Mouse (Mus musculus) brain, embryonic 14.5 days (tissue): ENCODE measurements around the gene Lrrc4. TPM values are rescaled to one million over a fixed set of nuclear protein-coding genes. Genes with fewer than 3 reads are reported as not detected.

Experiments used
- DNase-seq: peaks from one replicate; pipeline ENCODE4 v3.0.0-alpha.2; 2011; ENCODE audit warnings: low read depth
- CTCF ChIP-seq: fragments of 200-500 bp; IDR thresholded peaks from 2 replicates; pipeline ENCODE4 v1.5.1; 2012; ENCODE audit warnings: inconsistent platforms, mild to moderate bottlenecking, moderate library complexity, borderline replicate concordance; ENCODE audit not compliant: insufficient read depth, insufficient read length; ENCODE audit errors: extremely low read depth
- POLR2A ChIP-seq: fragments of 200-500 bp; IDR thresholded peaks from 2 replicates; pipeline ENCODE4 v1.6.1; 2012; ENCODE audit warnings: mild to moderate bottlenecking, inconsistent platforms, borderline replicate concordance; ENCODE audit not compliant: poor library complexity, insufficient read depth, insufficient read length, severe bottlenecking; ENCODE audit errors: extremely low read depth
- polyA plus RNA-seq: library from polyadenylated mRNA; depleted of rRNA; stranded (reverse); fragments of >200 nt; gene quantifications from 2 replicates; pipeline ENCODE4 v1.2.3, GENCODE M21; 2012

Gene Lrrc4
- polyA plus RNA-seq, 1 experiment: 28.4 TPM

DNA sequence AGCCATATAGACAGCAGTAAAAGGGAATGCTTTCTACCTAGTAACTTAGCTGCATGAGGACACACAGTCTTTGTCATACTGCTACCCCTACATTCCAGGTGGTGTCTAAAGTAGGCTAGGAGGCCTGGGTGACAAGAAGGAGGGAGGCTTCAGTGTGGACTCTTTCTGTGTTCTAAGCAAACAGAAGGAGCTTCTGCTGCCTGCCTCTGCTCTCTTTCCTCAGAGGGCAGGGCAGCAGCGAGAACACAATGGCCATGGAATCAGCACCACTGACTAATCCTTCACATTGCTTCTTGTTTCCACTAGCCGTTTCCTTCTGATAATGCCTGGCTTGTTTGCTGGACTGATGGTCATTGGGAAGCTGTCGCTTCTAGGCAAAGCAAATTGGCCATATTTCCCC is 40.4 kb downstream of the Lrrc4 start:
- peak; percentile 28 for DNase-seq
- TF ChIP-seq POLR2A: no peak
- no peak for TF ChIP-seq CTCF

- TF ChIP-seq POLR2A (no peak), CTCF (no peak)
Measured at GRCm38 (mm10) chr6:28789685-28790084, 41.9 kb downstream of the Lrrc4 start.

DNA sequence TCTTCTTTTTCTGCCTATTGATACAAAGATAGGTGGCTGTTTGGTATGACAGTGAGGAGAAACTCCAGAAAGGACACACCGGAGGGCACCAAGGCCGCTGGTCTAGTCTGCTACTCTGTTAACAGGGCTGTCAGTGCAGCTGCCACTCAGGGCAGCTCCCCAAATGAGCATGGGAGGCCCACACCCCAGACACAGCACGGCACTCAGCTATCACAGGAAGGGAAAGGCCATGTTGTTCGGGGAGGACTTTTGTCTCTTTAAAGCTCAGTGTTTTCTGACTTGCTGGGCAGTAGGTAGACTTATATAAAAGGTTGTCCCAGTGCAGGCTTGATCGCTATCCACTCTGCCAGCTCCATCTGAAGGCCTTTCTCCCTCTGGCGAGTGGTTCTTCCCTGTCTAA is 44.4 kb downstream of the Lrrc4 start:
- DNase-seq: no peak
- TF ChIP-seq POLR2A: no peak
- TF ChIP-seq CTCF: no peak

More at GRCm38 (mm10) chr6:28789685-28790084, 41.9 kb downstream of the Lrrc4 start:
- DNase-seq: no peak

DNA sequence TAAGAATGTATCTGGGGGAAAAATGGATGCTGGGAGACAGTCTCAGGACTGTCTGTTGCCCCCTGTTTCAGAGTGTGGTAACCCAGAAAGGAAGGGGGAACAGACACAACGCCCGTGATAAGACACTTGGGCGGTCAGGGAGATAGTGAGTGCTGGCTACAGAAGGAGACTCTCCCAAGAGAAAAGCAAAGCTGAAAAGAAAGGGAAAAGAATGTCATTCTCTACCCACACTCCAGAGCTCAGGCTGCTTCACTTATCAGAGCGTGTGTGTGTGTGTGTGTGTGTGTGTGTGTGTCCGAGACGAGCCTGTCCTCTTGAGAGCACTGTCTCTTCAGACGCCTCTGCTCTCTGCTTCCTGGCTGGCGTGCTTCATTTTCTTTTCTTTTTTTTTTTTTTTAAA is 45.8 kb downstream of the Lrrc4 start:
- DNase-seq: no peak
- TF ChIP-seq POLR2A (no peak), CTCF (no peak)

- TF ChIP-seq CTCF: no peak
- DNase-seq: peak; percentile 57
Measured at GRCm38 (mm10) chr6:28783953-28784352, 47.6 kb downstream of the Lrrc4 start.

GRCm38 (mm10) chr6:28783082-28783647 is 48.4 kb downstream of the Lrrc4 start:
- DNase-seq: peak; percentile 43

DNA sequence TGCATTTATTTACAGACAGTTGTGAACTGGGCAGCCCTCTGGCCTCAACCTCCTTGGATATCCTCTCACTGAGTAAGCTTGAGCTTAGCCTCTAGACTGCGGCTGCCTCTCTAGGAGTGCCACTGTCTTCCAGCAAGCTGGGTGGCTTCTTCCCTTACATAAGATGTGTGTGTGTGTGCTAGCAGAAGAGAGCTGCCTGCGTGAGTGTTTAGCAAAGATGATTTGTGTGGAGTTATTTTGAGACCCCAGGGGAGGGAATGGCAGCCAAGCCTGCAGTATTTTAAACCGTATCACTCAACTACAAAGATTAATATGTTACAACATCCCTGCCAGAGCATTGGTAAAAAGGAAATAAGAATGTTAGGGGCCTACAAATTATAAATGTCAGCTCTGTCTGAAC is 49.9 kb downstream of the Lrrc4 start:
- no peak for DNase-seq
- no peak for TF ChIP-seq CTCF
- TF ChIP-seq POLR2A: no peak

More at GRCm38 (mm10) chr6:28783082-28783647, 48.4 kb downstream of the Lrrc4 start:
- TF ChIP-seq POLR2A (no peak), CTCF (no peak)

- no peak for TF ChIP-seq CTCF
- TF ChIP-seq POLR2A: no peak
- DNase-seq: no peak
Measured at GRCm38 (mm10) chr6:28771331-28771730, 60.2 kb downstream of the Lrrc4 start.

DNA sequence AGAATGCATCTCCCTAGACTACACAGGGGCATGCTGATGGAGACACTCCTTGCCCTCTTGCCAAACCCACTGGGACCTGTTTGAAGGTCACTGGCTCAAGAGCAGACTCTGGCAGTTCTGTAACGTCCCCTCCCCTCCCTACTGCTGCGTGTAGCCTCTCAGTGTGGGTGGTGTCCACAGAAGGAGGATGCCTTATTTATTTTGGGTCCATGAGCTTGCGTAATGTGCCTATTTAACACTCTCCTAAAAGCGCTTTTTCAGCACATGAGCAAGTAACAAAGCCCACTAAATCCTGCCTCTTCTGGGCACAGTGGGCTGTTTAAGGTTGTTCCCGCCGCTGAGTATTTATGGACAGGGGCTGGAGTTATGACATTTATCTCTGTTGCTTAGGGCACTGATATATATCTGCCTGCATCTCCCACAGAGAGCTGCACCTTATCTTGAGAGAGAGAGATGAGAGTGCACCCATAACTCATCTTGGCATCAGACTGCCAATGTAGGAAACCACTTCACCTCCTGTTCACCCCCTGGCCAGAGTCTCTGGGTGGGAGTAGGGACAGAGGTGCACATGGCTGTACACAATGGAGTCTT is 63.6 kb downstream of the Lrrc4 start:
- DNase-seq: no peak
- no peak for TF ChIP-seq CTCF
- no peak for TF ChIP-seq POLR2A

GRCm38 (mm10) chr6:28766622-28767021 is 64.9 kb downstream of the Lrrc4 start:
- TF ChIP-seq POLR2A (no peak), CTCF (no peak)
- DNase-seq: no peak

DNA sequence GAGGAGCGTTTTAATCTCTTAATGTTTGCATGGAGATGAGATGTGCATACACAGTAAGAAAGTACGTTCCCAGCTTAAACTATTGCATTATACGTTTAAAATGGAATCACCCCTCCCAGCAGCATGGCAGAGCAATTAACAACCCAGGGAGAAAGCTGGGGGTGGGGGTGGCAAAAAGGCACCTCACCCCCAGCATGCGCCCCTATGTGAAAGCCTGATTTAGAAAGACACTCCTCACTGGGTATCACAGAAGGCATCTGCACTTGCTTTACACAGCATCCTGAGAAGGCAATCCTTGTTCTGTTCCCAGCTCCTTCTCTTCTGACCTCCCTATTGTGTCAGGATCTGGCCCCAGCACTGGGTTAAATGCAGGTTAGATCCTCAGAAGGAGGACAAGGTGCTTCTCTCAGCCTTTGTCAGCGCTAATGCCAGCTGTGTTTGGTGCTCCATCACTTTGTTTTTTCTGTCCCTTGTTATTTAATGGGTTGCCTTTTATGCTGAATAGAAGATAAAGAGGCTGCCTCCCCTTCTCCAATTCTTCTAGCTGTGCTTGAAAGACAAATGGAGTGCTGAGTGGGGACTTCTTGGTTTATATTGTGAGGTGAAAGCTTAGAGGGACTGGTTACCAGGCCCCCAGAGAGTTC is 69.3 kb downstream of the Lrrc4 start:
- TF ChIP-seq POLR2A (no peak), CTCF (no peak)
- DNase-seq: no peak

DNA sequence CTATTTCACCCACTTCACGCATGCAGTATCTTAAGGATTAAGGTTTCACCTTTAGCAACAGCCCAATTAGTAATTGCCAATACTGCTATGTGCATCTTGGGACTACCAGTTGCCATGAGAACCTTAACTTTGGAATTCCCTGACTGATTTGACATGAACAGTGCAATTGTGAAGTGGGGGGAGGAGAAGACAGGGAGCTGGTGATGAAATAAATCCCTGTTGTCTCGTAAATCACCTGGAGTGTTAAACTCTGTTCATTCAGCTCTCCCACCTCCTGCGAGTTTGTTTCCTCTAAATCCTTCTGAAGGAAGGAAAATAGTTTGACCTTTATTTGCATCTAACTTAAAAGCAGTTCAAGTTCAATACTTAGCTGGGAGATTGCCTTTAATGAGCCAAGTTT is 69.8 kb downstream of the Lrrc4 start:
- no peak for DNase-seq
- no peak for TF ChIP-seq CTCF
- no peak for TF ChIP-seq POLR2A
